Mouse (Mus musculus) midbrain, embryonic 16.5 days (tissue): Measurements from ENCODE around the gene Jhy. TPM values are rescaled to one million over a fixed set of nuclear protein-coding genes. Genes with fewer than 3 reads are reported as not detected.
A peak's percentile ranks its signal among the peaks of the same experiment; 100 is the strongest.

ENCODE experiments used
- ATAC-seq: fragments of 200-750 bp; cut with Nextera tagmentation; 2 replicates; pipeline ENCODE4 v1.8.0; 2017; ENCODE audit warnings: moderate TSS enrichment
- H3K27ac ChIP-seq: fragments of 300-500 bp; sonication (generic); 2 replicates; pipeline ENCODE4 v1.5.1; 2014; ENCODE audit warnings: mild to moderate bottlenecking, low read length, mixed read lengths
- H3K27me3 ChIP-seq: fragments of 300-500 bp; sonication (generic); 2 replicates; pipeline ENCODE4 v1.6.1; 2014; ENCODE audit warnings: low read depth, low read length, mixed read lengths; ENCODE audit not compliant: control insufficient read depth, insufficient read depth
- H3K36me3 ChIP-seq: fragments of 300-500 bp; sonication (generic); 2 replicates; pipeline ENCODE4 v1.6.1; 2014; ENCODE audit warnings: mild to moderate bottlenecking, low read length, moderate library complexity, mixed read lengths; ENCODE audit not compliant: control insufficient read depth, insufficient read depth
- H3K4me1 ChIP-seq: fragments of 300-500 bp; sonication (generic); 2 replicates; pipeline ENCODE4 v1.6.1; 2014; ENCODE audit warnings: mild to moderate bottlenecking, low read length, mixed read lengths; ENCODE audit not compliant: control insufficient read depth, insufficient read depth
- H3K4me2 ChIP-seq: fragments of 300-500 bp; sonication (generic); 2 replicates; pipeline ENCODE4 v1.6.1; 2014; ENCODE audit warnings: mild to moderate bottlenecking, low read length, mixed read lengths
- H3K4me3 ChIP-seq: fragments of 300-500 bp; sonication (generic); 2 replicates; pipeline ENCODE4 v1.5.1; 2014; ENCODE audit warnings: low read depth, mild to moderate bottlenecking, low read length, moderate library complexity, mixed read lengths
- H3K9ac ChIP-seq: fragments of 300-500 bp; sonication (generic); 2 replicates; pipeline ENCODE4 v1.6.1; 2014; ENCODE audit warnings: low read depth, low read length, mixed read lengths
- H3K9me3 ChIP-seq: fragments of 300-500 bp; sonication (generic); replicated peaks from 2 replicates; pipeline ENCODE4 v1.6.1; 2014; ENCODE audit warnings: mild to moderate bottlenecking, low read length, mixed read lengths; ENCODE audit not compliant: control insufficient read depth, poor library complexity, severe bottlenecking
- WGBS: fragments of 180-500 bp; shearing (Covaris S2); extraction: QIAGEN DNeasy Blood & Tissue Kit; methylation state at CpG from one replicate; pipeline ENCODE4 v1.1.7; 2014; 5-methylcytosine and 5-hydroxymethylcytosine counted together
- polyA plus RNA-seq: library from polyadenylated mRNA; unstranded; fragments of >200 nt; fragmentation: Nextera tagmentation; extraction: Ambion mirVana; gene quantifications from 2 replicates; pipeline ENCODE4 v1.2.1, GENCODE M21; 2015

Jhy gene
- polyA plus RNA-seq, 1 experiment from 2014 or later, result 1.2 TPM

- 82% methylated on average over 4 of the region's 4 CpGs for WGBS
- Histone ChIP-seq H3K4me1 (peaks cover 5% of the 10 kb centered on the region), H3K9me3 (no peaks in the 10 kb centered on the region), H3K36me3 (no peaks in the 10 kb centered on the region), H3K27me3 (no peaks in the 10 kb centered on the region), H3K27ac (no peak overlapping the region), H3K4me3 (no peak overlapping the region), H3K4me2 (no peak overlapping the region), H3K9ac (no peak overlapping the region)
- no peak for ATAC-seq
Measured at GRCm38 (mm10) chr9:40947131-40947530, 16.8 kb downstream of the Jhy start.

GRCm38 (mm10) chr9:40937425-40937824, 26.5 kb downstream of the Jhy start:
- Histone ChIP-seq H3K4me2 (no peak overlapping the region), H3K4me1 (0 out of 2 replicates have a peak, but pooled peaks cover 3% of the 10 kb centered on the region), H3K9ac (no peak overlapping the region), H3K36me3 (no peaks in the 10 kb centered on the region), H3K27ac (no peak overlapping the region), H3K27me3 (no peaks in the 10 kb centered on the region), H3K9me3 (no peaks in the 10 kb centered on the region), H3K4me3 (no peak overlapping the region)
- WGBS, result 62% methylated on average over 7 of the region's 7 CpGs
- ATAC-seq, result no peak

GRCm38 (mm10) chr9:40933323-40933722, 30.6 kb downstream of the Jhy start:
- no peaks in the 10 kb centered on the region for H3K27me3 ChIP-seq
- 68% methylated on average over 3 of the region's 3 CpGs for WGBS
- H3K9me3 ChIP-seq, result no peaks in the 10 kb centered on the region
- H3K36me3 ChIP-seq, result no peaks in the 10 kb centered on the region
- no peak overlapping the region for H3K4me3 ChIP-seq
- no peak overlapping the region for H3K27ac ChIP-seq
- no peak overlapping the region for H3K9ac ChIP-seq
- H3K4me1 ChIP-seq, result no peaks in the 10 kb centered on the region
- ATAC-seq, result no peak
- H3K4me2 ChIP-seq, result no peak overlapping the region

DNA sequence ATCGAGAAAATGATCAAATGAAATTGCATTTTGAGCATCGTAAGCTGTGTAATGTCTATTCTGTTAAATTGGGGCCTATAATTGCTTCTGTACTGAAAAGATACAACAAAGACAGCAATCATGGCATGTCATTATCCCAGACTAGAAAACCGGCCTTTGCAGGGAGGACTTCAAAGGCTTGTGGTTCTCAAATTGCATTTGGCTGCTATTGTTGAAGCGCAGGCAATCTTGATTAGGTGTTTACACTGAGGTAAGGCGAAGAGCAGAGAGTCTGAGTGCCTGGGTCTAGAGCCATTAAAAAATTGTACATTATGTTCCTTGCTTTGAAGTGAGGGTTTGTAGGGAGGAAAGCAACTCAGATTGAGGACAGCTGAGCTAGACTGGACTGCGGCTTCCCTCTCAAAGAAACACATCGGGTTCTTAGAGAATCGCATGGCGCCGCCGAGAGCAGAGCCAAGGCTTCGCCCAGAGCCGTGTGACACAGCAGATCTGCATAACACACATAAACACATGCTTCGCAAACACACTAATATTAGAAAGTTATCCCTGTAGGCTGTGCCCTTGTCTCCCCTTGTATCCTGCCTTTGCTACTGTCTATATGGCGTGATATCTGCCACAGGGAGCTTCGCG, 36.5 kb downstream of the Jhy start:
- Histone ChIP-seq H3K4me1 (peaks cover 4% of the 10 kb centered on the region; the same call in 1 of the 2 replicates), H3K36me3 (no peaks in the 10 kb centered on the region), H3K4me2 (no peak overlapping the region), H3K27me3 (no peaks in the 10 kb centered on the region), H3K4me3 (no peak overlapping the region), H3K9ac (no peak overlapping the region), H3K9me3 (no peaks in the 10 kb centered on the region), H3K27ac (peak overlapping the region; percentile 19; the same call in 1 of the 2 replicates)
- no peak for ATAC-seq
- 65% methylated on average over 17 of the region's 17 CpGs for WGBS

DNA sequence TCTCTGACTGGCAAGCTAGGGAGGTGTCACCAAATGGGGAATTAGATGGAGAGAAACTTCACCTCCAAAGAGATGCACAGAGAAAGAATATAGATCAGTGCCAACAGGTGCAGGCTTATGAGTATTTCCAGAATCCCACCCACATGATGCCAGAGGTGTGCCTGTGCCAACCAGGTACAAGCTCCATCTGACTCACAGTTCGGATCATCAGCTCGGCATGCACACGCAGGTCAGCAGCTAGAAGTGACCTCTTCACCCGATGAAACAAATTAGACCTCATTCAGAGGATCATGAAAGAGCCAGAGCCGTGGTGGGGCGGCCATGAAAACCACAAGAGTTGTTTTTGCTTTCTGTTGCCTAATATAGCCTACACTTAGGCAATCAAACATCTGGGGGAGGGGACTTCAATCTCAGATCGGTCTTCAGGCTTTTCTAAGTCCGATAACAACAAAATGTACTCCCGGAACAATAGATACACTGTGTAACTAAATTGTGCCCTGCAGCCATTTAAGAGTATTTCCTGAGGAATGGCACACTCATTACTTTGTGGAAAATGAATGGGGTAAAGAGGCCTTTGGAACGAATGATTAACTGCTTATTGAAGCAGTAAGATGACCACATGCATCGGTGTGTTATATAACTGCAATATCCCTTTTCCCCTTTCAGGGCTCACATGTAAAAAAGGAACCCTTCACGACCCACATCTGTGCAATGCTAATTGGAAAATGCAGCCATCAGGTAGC, 45.9 kb downstream of the Jhy start:
- Histone ChIP-seq H3K4me2 (no peak overlapping the region), H3K27me3 (no peaks in the 10 kb centered on the region; the same call in 1 of the 2 replicates), H3K27ac (no peak overlapping the region), H3K4me3 (no peak overlapping the region), H3K4me1 (no peaks in the 10 kb centered on the region), H3K9me3 (no peaks in the 10 kb centered on the region), H3K9ac (no peak overlapping the region), H3K36me3 (no peaks in the 10 kb centered on the region)
- WGBS, result 61% methylated on average over 12 of the region's 12 CpGs
- no peak for ATAC-seq

DNA sequence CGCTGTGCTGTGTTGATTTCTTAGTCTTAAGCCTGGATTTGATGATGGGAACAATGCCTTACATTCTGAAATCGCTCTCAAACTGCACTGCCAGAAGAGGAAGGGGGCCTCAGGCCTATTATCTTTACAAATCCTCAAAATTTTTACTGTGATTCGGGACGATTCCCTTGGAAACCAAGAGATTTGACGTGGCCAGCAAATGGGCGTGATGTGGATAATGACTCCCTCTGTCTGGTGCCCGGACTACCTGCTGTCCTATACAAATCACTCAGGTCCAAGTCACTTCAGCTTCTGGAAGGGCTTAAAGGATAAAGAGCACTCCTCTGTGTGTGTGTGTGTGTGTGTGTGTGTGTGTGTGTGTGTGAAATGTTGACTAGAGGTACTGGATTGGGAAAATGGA, 55.0 kb downstream of the Jhy start:
- no peak overlapping the region for H3K4me3 ChIP-seq
- 15% methylated on average over 7 of the region's 7 CpGs for WGBS
- H3K9me3 ChIP-seq, result no peaks in the 10 kb centered on the region
- peaks cover 5% of the 10 kb centered on the region; the same call in 1 of the 2 replicates for H3K4me1 ChIP-seq
- H3K27ac ChIP-seq, result no peak overlapping the region
- no peak overlapping the region for H3K4me2 ChIP-seq
- H3K27me3 ChIP-seq, result peaks cover 3% of the 10 kb centered on the region; the same call in 1 of the 2 replicates
- no peaks in the 10 kb centered on the region for H3K36me3 ChIP-seq
- ATAC-seq, result no peak
- H3K9ac ChIP-seq, result no peak overlapping the region

GRCm38 (mm10) chr9:40908411-40908810, 55.5 kb downstream of the Jhy start:
- Histone ChIP-seq H3K4me1 (peaks cover 5% of the 10 kb centered on the region; the same call in 1 of the 2 replicates), H3K4me3 (no peak overlapping the region), H3K4me2 (no peak overlapping the region), H3K27ac (no peak overlapping the region), H3K9me3 (no peaks in the 10 kb centered on the region), H3K27me3 (peaks cover 3% of the 10 kb centered on the region; the same call in 1 of the 2 replicates), H3K36me3 (no peaks in the 10 kb centered on the region), H3K9ac (no peak overlapping the region)
- no peak for ATAC-seq
- 22% methylated on average over 8 of the region's 8 CpGs for WGBS

- 9% methylated on average over 8 of the region's 8 CpGs for WGBS
- no peak for ATAC-seq
- H3K4me2 ChIP-seq, result no peak overlapping the region
Measured at GRCm38 (mm10) chr9:40907413-40907812, 56.5 kb downstream of the Jhy start.

DNA sequence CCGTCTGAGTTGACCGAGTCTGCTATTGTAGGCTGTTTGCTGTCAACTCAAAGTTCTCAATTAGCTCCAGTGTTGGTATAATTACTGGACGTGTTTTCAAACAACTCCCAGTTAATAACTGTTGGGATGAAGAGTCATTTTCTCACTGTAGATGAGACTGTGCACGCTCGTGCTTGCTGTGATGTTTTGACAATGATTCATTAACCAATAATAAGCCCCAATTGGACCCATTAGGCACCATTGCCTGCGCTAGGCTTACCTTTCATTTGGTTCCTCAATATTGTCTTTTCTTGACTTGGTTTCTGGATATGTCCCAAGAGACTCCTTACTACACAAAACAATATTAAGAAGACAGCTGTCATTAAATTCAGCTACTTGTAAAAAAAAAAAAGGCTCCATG, 71.5 kb downstream of the Jhy start:
- 75% methylated on average over 6 of the region's 6 CpGs for WGBS
- no peak overlapping the region for H3K4me2 ChIP-seq

More at GRCm38 (mm10) chr9:40907413-40907812, 56.5 kb downstream of the Jhy start:
- no peaks in the 10 kb centered on the region for H3K36me3 ChIP-seq
- no peak overlapping the region for H3K9ac ChIP-seq
- H3K27me3 ChIP-seq, result peaks cover 3% of the 10 kb centered on the region; the same call in 1 of the 2 replicates
- no peak overlapping the region for H3K27ac ChIP-seq
- H3K4me1 ChIP-seq, result peaks cover 5% of the 10 kb centered on the region; the same call in 1 of the 2 replicates
- H3K9me3 ChIP-seq, result no peaks in the 10 kb centered on the region
- H3K4me3 ChIP-seq, result no peak overlapping the region

More for the DNA sequence above, 71.5 kb downstream of the Jhy start:
- H3K27me3 ChIP-seq, result peaks cover 10% of the 10 kb centered on the region
- no peaks in the 10 kb centered on the region for H3K4me1 ChIP-seq
- H3K9ac ChIP-seq, result no peak overlapping the region
- no peak overlapping the region for H3K27ac ChIP-seq
- no peak overlapping the region for H3K4me3 ChIP-seq
- no peaks in the 10 kb centered on the region for H3K36me3 ChIP-seq
- no peak for ATAC-seq
- no peaks in the 10 kb centered on the region for H3K9me3 ChIP-seq
